Mouse (Mus musculus): ENCODE measurements around the gene Klhl21.

DNA sequence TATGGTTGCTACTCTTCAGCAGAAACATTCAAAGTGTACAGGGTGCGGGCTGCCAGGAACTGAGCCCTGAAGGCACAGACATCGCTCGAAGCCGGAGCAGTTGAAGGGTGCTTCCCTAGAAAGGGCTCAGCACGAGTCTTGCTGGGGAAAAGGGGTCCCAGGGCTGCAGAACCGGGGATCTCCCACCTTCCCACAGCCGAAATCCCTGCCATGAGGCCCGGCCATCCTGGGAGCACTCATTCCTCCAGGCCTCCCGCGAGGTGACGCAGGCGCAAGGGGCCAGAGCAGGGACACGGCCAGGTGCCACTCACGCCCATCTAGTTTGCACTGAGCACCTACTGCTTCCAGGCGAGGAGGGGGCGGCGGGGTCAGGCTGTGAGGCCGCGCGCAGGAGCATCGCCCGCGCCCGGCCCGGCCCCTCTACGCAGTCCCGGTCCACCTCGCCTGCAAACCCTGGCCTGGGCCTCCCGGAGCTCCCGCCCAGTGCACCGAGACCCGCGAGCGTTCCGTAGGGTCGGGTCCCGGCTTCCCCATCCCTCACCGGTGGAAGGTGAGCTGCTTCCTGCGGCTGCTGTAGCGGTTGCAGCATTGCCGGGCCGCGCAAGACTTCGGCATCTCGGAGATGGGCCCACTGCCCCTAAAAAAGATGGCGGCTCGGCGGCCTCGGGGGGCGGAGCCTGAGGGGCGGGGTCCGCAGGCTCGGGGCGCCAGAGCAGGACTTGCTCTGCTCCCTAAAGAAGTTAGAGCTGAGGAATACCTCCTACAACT lies 20.1 kb upstream of the Klhl21 start, which contains the start of gene Thap3:
- TF ChIP-seq CTCF (IDR thresholded peaks at IDR 0.05; ENCODE audit: borderline replicate concordance, control insufficient read depth, extremely low read depth, insufficient read depth, low read length, poor library complexity) (no peak), POLR2A (IDR thresholded peaks at IDR 0.05; ENCODE audit: control insufficient read depth, extremely low read depth, insufficient read depth, low read length, poor library complexity) (peak; percentile 46; the same call in 1 of the 2 replicates)
